Mouse (Mus musculus) forebrain, embryonic 15.5 days (tissue): Measurements from ENCODE around the gene Gm10577. TPM values are rescaled to one million over a fixed set of nuclear protein-coding genes. Genes with fewer than 3 reads are reported as not detected.

Experiments
- ATAC-seq: fragments of 200-750 bp; cut with Nextera tagmentation; replicated peaks from 2 replicates; pipeline ENCODE4 v1.8.0; 2017; ENCODE audit warnings: mild to moderate bottlenecking, moderate TSS enrichment, moderate library complexity
- H3K27ac ChIP-seq: fragments of 300-500 bp; sonication (generic); replicated peaks from 2 replicates; pipeline ENCODE4 v1.5.1; 2015; ENCODE audit warnings: mild to moderate bottlenecking, inconsistent platforms
- H3K27me3 ChIP-seq: fragments of 300-500 bp; sonication (generic); 2 replicates; pipeline ENCODE4 v1.6.1; 2015; ENCODE audit warnings: inconsistent platforms
- H3K36me3 ChIP-seq: fragments of 300-500 bp; sonication (generic); 2 replicates; pipeline ENCODE4 v1.6.1; 2015; ENCODE audit warnings: mild to moderate bottlenecking, inconsistent platforms
- H3K4me1 ChIP-seq: fragments of 300-500 bp; sonication (generic); 2 replicates; pipeline ENCODE4 v1.6.1; 2015; ENCODE audit warnings: inconsistent platforms
- H3K4me2 ChIP-seq: fragments of 300-500 bp; sonication (generic); replicated peaks from 2 replicates; pipeline ENCODE4 v1.6.1; 2015; ENCODE audit warnings: mild to moderate bottlenecking, inconsistent platforms
- H3K4me3 ChIP-seq: fragments of 300-500 bp; sonication (generic); 2 replicates; pipeline ENCODE4 v1.5.1; 2015; ENCODE audit warnings: mild to moderate bottlenecking, inconsistent platforms
- H3K9ac ChIP-seq: fragments of 300-500 bp; sonication (generic); replicated peaks from 2 replicates; pipeline ENCODE4 v1.6.1; 2015; ENCODE audit warnings: mild to moderate bottlenecking, inconsistent platforms
- H3K9me3 ChIP-seq: fragments of 300-500 bp; sonication (generic); 2 replicates; pipeline ENCODE4 v1.6.1; 2016; ENCODE audit warnings: inconsistent platforms
- WGBS: fragments of 180-500 bp; shearing (Covaris S2); methylation state at CpG from one replicate; pipeline ENCODE4 v1.1.7; 2015; ENCODE audit warnings: mixed read lengths; 5-methylcytosine and 5-hydroxymethylcytosine counted together
- polyA plus RNA-seq: library from polyadenylated mRNA; unstranded; fragments of >200 nt; fragmentation: Nextera tagmentation; extraction: Ambion mirVana; gene quantifications from 2 replicates; pipeline ENCODE4 v1.2.1, GENCODE M21; 2015

Gm10577 gene
- not detected in 2 replicates for polyA plus RNA-seq

- H3K36me3 ChIP-seq: no peaks in the 10 kb centered on the region
- H3K4me1 ChIP-seq: no peaks in the 10 kb centered on the region
- WGBS: 83% methylated on average over 4 of the region's 4 CpGs
- H3K27me3 ChIP-seq: no peaks in the 10 kb centered on the region
- no peaks in the 10 kb centered on the region for H3K9me3 ChIP-seq
- H3K27ac ChIP-seq: no peak within 1 kb of the TSS
- H3K4me3 ChIP-seq: no peak within 1 kb of the TSS
- no peak for ATAC-seq
- H3K9ac ChIP-seq: no peak within 1 kb of the TSS
- H3K4me2 ChIP-seq: no peak within 1 kb of the TSS
Observed at GRCm38 (mm10) chr4:101020596-101020995, at the start of gene Gm10577. TSS of gene Gm10577 (minus strand) at chr4:101020696.

GRCm38 (mm10) chr4:101069154-101069971, 48.9 kb upstream of the Gm10577 start:
- H3K4me1 ChIP-seq: peaks cover 12% of the 10 kb centered on the region; the same call in 1 of the 2 replicates
- H3K9me3 ChIP-seq: no peaks in the 10 kb centered on the region
- H3K4me3 ChIP-seq: peak overlapping the region; percentile 87
- 0 out of 2 replicates have a peak, but pooled peaks cover 2% of the 10 kb centered on the region for H3K27me3 ChIP-seq
- no peaks in the 10 kb centered on the region for H3K36me3 ChIP-seq
- H3K27ac ChIP-seq: no peak overlapping the region
- ATAC-seq: peak; percentile 90
- peak overlapping the region; percentile 93 for H3K4me2 ChIP-seq
- H3K9ac ChIP-seq: peak overlapping the region; percentile 64
- under 1% methylated on average over 55 of the region's 55 CpGs for whole genome bisulfite sequencing

GRCm38 (mm10) chr4:101068786-101069153, 48.3 kb upstream of the Gm10577 start, which contains the start of gene Raver2:
TSS of gene Raver2 (plus strand) at chr4:101068983.
- H3K36me3 ChIP-seq: no peaks in the 10 kb centered on the region
- peak within 1 kb of the TSS; percentile 93 for H3K4me2 ChIP-seq
- H3K9ac ChIP-seq: peak within 1 kb of the TSS; percentile 64
- H3K27ac ChIP-seq: no peak within 1 kb of the TSS
- H3K9me3 ChIP-seq: no peaks in the 10 kb centered on the region
- peaks cover 12% of the 10 kb centered on the region; the same call in 1 of the 2 replicates for H3K4me1 ChIP-seq
- H3K27me3 ChIP-seq: 0 out of 2 replicates have a peak, but pooled peaks cover 2% of the 10 kb centered on the region
- no peak; the same call in 1 of the 2 replicates for ATAC-seq
- WGBS: 1% methylated on average over 54 of the region's 54 CpGs
- H3K4me3 ChIP-seq: peak within 1 kb of the TSS; percentile 87

GRCm38 (mm10) chr4:101066401-101066800, 45.9 kb upstream of the Gm10577 start:
- no peak overlapping the region for H3K4me2 ChIP-seq
- no peak overlapping the region for H3K27ac ChIP-seq
- H3K9ac ChIP-seq: no peak overlapping the region
- H3K27me3 ChIP-seq: 0 out of 2 replicates have a peak, but pooled peaks cover 2% of the 10 kb centered on the region
- H3K4me1 ChIP-seq: peaks cover 12% of the 10 kb centered on the region; the same call in 1 of the 2 replicates
- H3K36me3 ChIP-seq: no peaks in the 10 kb centered on the region
- no peak overlapping the region for H3K4me3 ChIP-seq
- 28% methylated on average over 5 of the region's 5 CpGs for WGBS
- ATAC-seq: no peak
- H3K9me3 ChIP-seq: no peaks in the 10 kb centered on the region

GRCm38 (mm10) chr4:101062146-101062545, 41.6 kb upstream of the Gm10577 start:
- Histone ChIP-seq H3K36me3 (no peaks in the 10 kb centered on the region), H3K9ac (no peak overlapping the region), H3K9me3 (no peaks in the 10 kb centered on the region), H3K27ac (no peak overlapping the region), H3K4me2 (no peak overlapping the region), H3K4me1 (no peaks in the 10 kb centered on the region), H3K27me3 (no peaks in the 10 kb centered on the region), H3K4me3 (no peak overlapping the region)
- ATAC-seq: 0 out of 2 replicates have a peak, but pooled peaks have one; percentile 35
- 59% methylated on average over 2 of the region's 2 CpGs for WGBS

GRCm38 (mm10) chr4:101046576-101046975, 26.1 kb upstream of the Gm10577 start:
- H3K27me3 ChIP-seq: no peaks in the 10 kb centered on the region
- no peaks in the 10 kb centered on the region for H3K9me3 ChIP-seq
- no peaks in the 10 kb centered on the region for H3K36me3 ChIP-seq
- H3K4me1 ChIP-seq: no peaks in the 10 kb centered on the region
- H3K27ac ChIP-seq: no peak overlapping the region
- WGBS: 82% methylated on average over 4 of the region's 4 CpGs
- no peak overlapping the region for H3K4me3 ChIP-seq
- H3K4me2 ChIP-seq: no peak overlapping the region
- ATAC-seq: no peak
- no peak overlapping the region for H3K9ac ChIP-seq

GRCm38 (mm10) chr4:101044149-101044548, 23.7 kb upstream of the Gm10577 start:
- H3K36me3 ChIP-seq: no peaks in the 10 kb centered on the region
- H3K4me1 ChIP-seq: no peaks in the 10 kb centered on the region
- H3K9ac ChIP-seq: no peak overlapping the region
- no peak for ATAC-seq
- no peaks in the 10 kb centered on the region for H3K9me3 ChIP-seq
- no peaks in the 10 kb centered on the region for H3K27me3 ChIP-seq
- no peak overlapping the region for H3K4me2 ChIP-seq
- H3K4me3 ChIP-seq: no peak overlapping the region
- no peak overlapping the region for H3K27ac ChIP-seq

GRCm38 (mm10) chr4:101043691-101044090, 23.2 kb upstream of the Gm10577 start:
- Histone ChIP-seq H3K4me1 (no peaks in the 10 kb centered on the region), H3K4me2 (no peak overlapping the region), H3K27ac (no peak overlapping the region), H3K36me3 (no peaks in the 10 kb centered on the region), H3K27me3 (no peaks in the 10 kb centered on the region), H3K4me3 (no peak overlapping the region), H3K9ac (no peak overlapping the region), H3K9me3 (no peaks in the 10 kb centered on the region)
- no peak for ATAC-seq
- WGBS: 89% methylated on average over 2 of the region's 2 CpGs

GRCm38 (mm10) chr4:101037156-101037555, 16.7 kb upstream of the Gm10577 start:
- H3K27me3 ChIP-seq: no peaks in the 10 kb centered on the region
- no peak overlapping the region for H3K4me3 ChIP-seq
- whole genome bisulfite sequencing: 65% methylated on average over 7 of the region's 7 CpGs
- no peaks in the 10 kb centered on the region for H3K9me3 ChIP-seq
- no peak overlapping the region for H3K9ac ChIP-seq
- no peak for ATAC-seq
- H3K4me2 ChIP-seq: no peak overlapping the region
- no peak overlapping the region for H3K27ac ChIP-seq
- H3K36me3 ChIP-seq: no peaks in the 10 kb centered on the region
- H3K4me1 ChIP-seq: no peaks in the 10 kb centered on the region

GRCm38 (mm10) chr4:101035131-101035530, 14.6 kb upstream of the Gm10577 start:
- Histone ChIP-seq H3K27me3 (no peaks in the 10 kb centered on the region), H3K9me3 (no peaks in the 10 kb centered on the region), H3K4me3 (no peak overlapping the region), H3K36me3 (no peaks in the 10 kb centered on the region), H3K4me1 (no peaks in the 10 kb centered on the region), H3K9ac (no peak overlapping the region), H3K27ac (no peak overlapping the region), H3K4me2 (no peak overlapping the region)
- no peak for ATAC-seq
- WGBS: 77% methylated on average over 5 of the region's 5 CpGs

GRCm38 (mm10) chr4:101033047-101033446, 12.6 kb upstream of the Gm10577 start:
- WGBS: 79% methylated on average over 3 of the region's 3 CpGs
- no peak overlapping the region for H3K4me3 ChIP-seq
- no peak overlapping the region for H3K4me2 ChIP-seq
- no peak for ATAC-seq
- no peak overlapping the region for H3K9ac ChIP-seq
- no peaks in the 10 kb centered on the region for H3K36me3 ChIP-seq
- H3K27me3 ChIP-seq: no peaks in the 10 kb centered on the region
- no peak overlapping the region for H3K27ac ChIP-seq
- no peaks in the 10 kb centered on the region for H3K9me3 ChIP-seq
- no peaks in the 10 kb centered on the region for H3K4me1 ChIP-seq

- Histone ChIP-seq H3K9ac (no peak overlapping the region), H3K4me1 (peaks cover 12% of the 10 kb centered on the region), H3K27me3 (no peaks in the 10 kb centered on the region), H3K36me3 (no peaks in the 10 kb centered on the region), H3K4me3 (no peak overlapping the region), H3K4me2 (no peak overlapping the region), H3K27ac (no peak overlapping the region), H3K9me3 (no peaks in the 10 kb centered on the region)
- 94% methylated on average over 9 of the region's 9 CpGs for WGBS
- ATAC-seq: no peak
Observed at GRCm38 (mm10) chr4:101027852-101028411, 7.4 kb upstream of the Gm10577 start.
